Mouse (Mus musculus): ENCODE data around the gene Cd40lg. TPM values are rescaled to one million over a fixed set of nuclear protein-coding genes. Genes with fewer than 3 reads are reported as not detected.

The Cd40lg gene
- polyA plus RNA-seq, 1 experiment: not detected

- no peak for TF ChIP-seq POLR2A (IDR thresholded peaks at IDR 0.05; ENCODE audit: low read depth, low read length)
- TF ChIP-seq CTCF (IDR thresholded peaks at IDR 0.05; ENCODE audit: borderline replicate concordance, insufficient read depth, low read length): no peak
- Histone ChIP-seq H3K4me1 (ENCODE audit: control insufficient read depth, insufficient read depth, low read length) (no peaks in the 10 kb centered on the region), H3K27ac (ENCODE audit: insufficient read depth, low read length) (no peak overlapping the region), H3K4me3 (ENCODE audit: insufficient read depth, low read length) (no peak overlapping the region)
Measured at GRCm38 (mm10) chrX:57200397-57200796, 11.5 kb upstream of the Cd40lg start.

GRCm38 (mm10) chrX:57210591-57210990, 1.4 kb upstream of the Cd40lg start:
- Histone ChIP-seq H3K4me1 (ENCODE audit: control insufficient read depth, insufficient read depth, low read length) (no peaks in the 10 kb centered on the region), H3K27ac (ENCODE audit: insufficient read depth, low read length) (no peak overlapping the region), H3K4me3 (ENCODE audit: insufficient read depth, low read length) (no peak overlapping the region)
- TF ChIP-seq POLR2A (IDR thresholded peaks at IDR 0.05; ENCODE audit: low read depth, low read length) (no peak), CTCF (IDR thresholded peaks at IDR 0.05; ENCODE audit: borderline replicate concordance, insufficient read depth, low read length) (no peak)

GRCm38 (mm10) chrX:57212862-57213261, 919 bp downstream of the Cd40lg start:
- no peak overlapping the region for H3K4me3 ChIP-seq (ENCODE audit: insufficient read depth, low read length)
- TF ChIP-seq CTCF (IDR thresholded peaks at IDR 0.05; ENCODE audit: borderline replicate concordance, insufficient read depth, low read length) (no peak), POLR2A (IDR thresholded peaks at IDR 0.05; ENCODE audit: low read depth, low read length) (no peak)
- no peak overlapping the region for H3K27ac ChIP-seq (ENCODE audit: insufficient read depth, low read length)
- no peaks in the 10 kb centered on the region for H3K4me1 ChIP-seq (ENCODE audit: control insufficient read depth, insufficient read depth, low read length)

GRCm38 (mm10) chrX:57215495-57215894, 3.6 kb downstream of the Cd40lg start:
- H3K27ac ChIP-seq (ENCODE audit: insufficient read depth, low read length): no peak overlapping the region
- no peak overlapping the region for H3K4me3 ChIP-seq (ENCODE audit: insufficient read depth, low read length)
- no peak for TF ChIP-seq CTCF (IDR thresholded peaks at IDR 0.05; ENCODE audit: borderline replicate concordance, insufficient read depth, low read length)
- no peak for TF ChIP-seq POLR2A (IDR thresholded peaks at IDR 0.05; ENCODE audit: low read depth, low read length)
- H3K4me1 ChIP-seq (ENCODE audit: control insufficient read depth, insufficient read depth, low read length): no peaks in the 10 kb centered on the region

GRCm38 (mm10) chrX:57216271-57216670, 4.3 kb downstream of the Cd40lg start:
- no peaks in the 10 kb centered on the region for H3K4me1 ChIP-seq (ENCODE audit: control insufficient read depth, insufficient read depth, low read length)
- no peak for TF ChIP-seq CTCF (IDR thresholded peaks at IDR 0.05; ENCODE audit: borderline replicate concordance, insufficient read depth, low read length)
- TF ChIP-seq POLR2A (IDR thresholded peaks at IDR 0.05; ENCODE audit: low read depth, low read length): no peak
- no peak overlapping the region for H3K4me3 ChIP-seq (ENCODE audit: insufficient read depth, low read length)
- no peak overlapping the region for H3K27ac ChIP-seq (ENCODE audit: insufficient read depth, low read length)

GRCm38 (mm10) chrX:57219563-57219962, 7.6 kb downstream of the Cd40lg start:
- no peaks in the 10 kb centered on the region for H3K4me1 ChIP-seq (ENCODE audit: control insufficient read depth, insufficient read depth, low read length)
- H3K27ac ChIP-seq (ENCODE audit: insufficient read depth, low read length): no peak overlapping the region
- H3K4me3 ChIP-seq (ENCODE audit: insufficient read depth, low read length): no peak overlapping the region
- TF ChIP-seq POLR2A (IDR thresholded peaks at IDR 0.05; ENCODE audit: low read depth, low read length) (no peak), CTCF (IDR thresholded peaks at IDR 0.05; ENCODE audit: borderline replicate concordance, insufficient read depth, low read length) (no peak)

GRCm38 (mm10) chrX:57221881-57222280, 9.9 kb downstream of the Cd40lg start:
- no peak overlapping the region for H3K27ac ChIP-seq (ENCODE audit: insufficient read depth, low read length)
- H3K4me3 ChIP-seq (ENCODE audit: insufficient read depth, low read length): no peak overlapping the region
- no peak for TF ChIP-seq POLR2A (IDR thresholded peaks at IDR 0.05; ENCODE audit: low read depth, low read length)
- H3K4me1 ChIP-seq (ENCODE audit: control insufficient read depth, insufficient read depth, low read length): no peaks in the 10 kb centered on the region

GRCm38 (mm10) chrX:57223301-57223700, 11.4 kb downstream of the Cd40lg start:
- no peak for TF ChIP-seq POLR2A (IDR thresholded peaks at IDR 0.05; ENCODE audit: low read depth, low read length)
- TF ChIP-seq CTCF (IDR thresholded peaks at IDR 0.05; ENCODE audit: borderline replicate concordance, insufficient read depth, low read length): no peak
- Histone ChIP-seq H3K4me1 (ENCODE audit: control insufficient read depth, insufficient read depth, low read length) (no peaks in the 10 kb centered on the region), H3K4me3 (ENCODE audit: insufficient read depth, low read length) (no peak overlapping the region), H3K27ac (ENCODE audit: insufficient read depth, low read length) (no peak overlapping the region)

GRCm38 (mm10) chrX:57228178-57228577, 16.2 kb downstream of the Cd40lg start:
- TF ChIP-seq POLR2A (IDR thresholded peaks at IDR 0.05; ENCODE audit: low read depth, low read length) (no peak), CTCF (IDR thresholded peaks at IDR 0.05; ENCODE audit: borderline replicate concordance, insufficient read depth, low read length) (no peak)
- Histone ChIP-seq H3K27ac (ENCODE audit: insufficient read depth, low read length) (no peak overlapping the region), H3K4me3 (ENCODE audit: insufficient read depth, low read length) (no peak overlapping the region), H3K4me1 (ENCODE audit: control insufficient read depth, insufficient read depth, low read length) (no peaks in the 10 kb centered on the region)

- H3K27ac ChIP-seq (ENCODE audit: insufficient read depth, low read length): no peak overlapping the region
Measured at GRCm38 (mm10) chrX:57233596-57233995, 21.7 kb downstream of the Cd40lg start.

GRCm38 (mm10) chrX:57235982-57236381, 24.0 kb downstream of the Cd40lg start:
- TF ChIP-seq POLR2A (IDR thresholded peaks at IDR 0.05; ENCODE audit: low read depth, low read length) (no peak), CTCF (IDR thresholded peaks at IDR 0.05; ENCODE audit: borderline replicate concordance, insufficient read depth, low read length) (no peak)
- no peak overlapping the region for H3K27ac ChIP-seq (ENCODE audit: insufficient read depth, low read length)
- no peaks in the 10 kb centered on the region for H3K4me1 ChIP-seq (ENCODE audit: control insufficient read depth, insufficient read depth, low read length)
- H3K4me3 ChIP-seq (ENCODE audit: insufficient read depth, low read length): no peak overlapping the region

More at GRCm38 (mm10) chrX:57233596-57233995, 21.7 kb downstream of the Cd40lg start:
- Histone ChIP-seq H3K4me1 (ENCODE audit: control insufficient read depth, insufficient read depth, low read length) (no peaks in the 10 kb centered on the region), H3K4me3 (ENCODE audit: insufficient read depth, low read length) (no peak overlapping the region)
- no peak for TF ChIP-seq POLR2A (IDR thresholded peaks at IDR 0.05; ENCODE audit: low read depth, low read length)
- TF ChIP-seq CTCF (IDR thresholded peaks at IDR 0.05; ENCODE audit: borderline replicate concordance, insufficient read depth, low read length): no peak

Measured in embryonic fibroblast, embryonic 13.5 days (primary cell).